Mouse (Mus musculus): ENCODE measurements around the gene Timm8a2. TPM values are rescaled to one million over a fixed set of nuclear protein-coding genes. Genes with fewer than 3 reads are reported as not detected.
"Not testable (repeated sequence)": the region's sequence is repeated elsewhere in the genome, so short reads cannot be mapped to it uniquely, and the experiment has no call there.

Timm8a2 gene
- polyA plus RNA-seq, 1 experiment from 2014 or later = not detected

- peak; percentile 68; the same call in 1 of the 2 replicates for ATAC-seq (ENCODE audit: low read depth)
- 11% methylated on average over 3 of the region's 3 CpGs for whole genome bisulfite sequencing
Observed at GRCm38 (mm10) chr14:122060642-122061041, 26.2 kb downstream of the Timm8a2 start.

GRCm38 (mm10) chr14:122061376-122061775 is 26.9 kb downstream of the Timm8a2 start:
- WGBS = 91% methylated on average over 6 of the region's 6 CpGs
- Histone ChIP-seq H3K4me1 (ENCODE audit: control insufficient read depth, insufficient read depth, low read length) (no peaks in the 10 kb centered on the region), H3K4me3 (ENCODE audit: low read depth, low read length) (no peak overlapping the region), H3K9me3 (ENCODE audit: control insufficient read depth, low read length) (no peaks in the 10 kb centered on the region), H3K27ac (ENCODE audit: low read depth, low read length) (no peak overlapping the region), H3K4me2 (ENCODE audit: low read depth, low read length) (no peak overlapping the region), H3K27me3 (ENCODE audit: control insufficient read depth, insufficient read depth, low read length) (no peaks in the 10 kb centered on the region), H3K9ac (replicated peaks; ENCODE audit: low read depth, low read length) (no peak overlapping the region), H3K36me3 (ENCODE audit: control insufficient read depth, insufficient read depth, low read length) (no peaks in the 10 kb centered on the region)
- ATAC-seq (ENCODE audit: low read depth) = no peak

More at GRCm38 (mm10) chr14:122060642-122061041, 26.2 kb downstream of the Timm8a2 start:
- no peaks in the 10 kb centered on the region for H3K9me3 ChIP-seq (ENCODE audit: control insufficient read depth, low read length)
- H3K27ac ChIP-seq (ENCODE audit: low read depth, low read length) = no peak overlapping the region
- no peak overlapping the region for H3K9ac ChIP-seq (replicated peaks; ENCODE audit: low read depth, low read length)
- no peak overlapping the region for H3K4me2 ChIP-seq (ENCODE audit: low read depth, low read length)
- no peak overlapping the region for H3K4me3 ChIP-seq (ENCODE audit: low read depth, low read length)
- no peaks in the 10 kb centered on the region for H3K27me3 ChIP-seq (ENCODE audit: control insufficient read depth, insufficient read depth, low read length)
- no peaks in the 10 kb centered on the region for H3K36me3 ChIP-seq (ENCODE audit: control insufficient read depth, insufficient read depth, low read length)
- no peaks in the 10 kb centered on the region for H3K4me1 ChIP-seq (ENCODE audit: control insufficient read depth, insufficient read depth, low read length)

- Histone ChIP-seq H3K27me3 (ENCODE audit: control insufficient read depth, insufficient read depth, low read length) (no peaks in the 10 kb centered on the region), H3K36me3 (ENCODE audit: control insufficient read depth, insufficient read depth, low read length) (no peaks in the 10 kb centered on the region), H3K4me2 (ENCODE audit: low read depth, low read length) (no peak overlapping the region), H3K4me3 (ENCODE audit: low read depth, low read length) (no peak overlapping the region), H3K27ac (ENCODE audit: low read depth, low read length) (no peak overlapping the region), H3K9me3 (ENCODE audit: control insufficient read depth, low read length) (no peaks in the 10 kb centered on the region), H3K4me1 (ENCODE audit: control insufficient read depth, insufficient read depth, low read length) (no peaks in the 10 kb centered on the region), H3K9ac (replicated peaks; ENCODE audit: low read depth, low read length) (no peak overlapping the region)
- no peak for ATAC-seq (ENCODE audit: low read depth)
- WGBS = 85% methylated on average over 10 of the region's 10 CpGs
Observed at GRCm38 (mm10) chr14:122062411-122063090, 28.1 kb downstream of the Timm8a2 start.

- ATAC-seq (ENCODE audit: low read depth) = no peak
- Histone ChIP-seq H3K9me3 (ENCODE audit: control insufficient read depth, low read length) (no peaks in the 10 kb centered on the region), H3K9ac (replicated peaks; ENCODE audit: low read depth, low read length) (no peak overlapping the region), H3K27me3 (ENCODE audit: control insufficient read depth, insufficient read depth, low read length) (no peaks in the 10 kb centered on the region), H3K27ac (ENCODE audit: low read depth, low read length) (no peak overlapping the region), H3K4me1 (ENCODE audit: control insufficient read depth, insufficient read depth, low read length) (no peaks in the 10 kb centered on the region), H3K4me2 (ENCODE audit: low read depth, low read length) (no peak overlapping the region), H3K4me3 (ENCODE audit: low read depth, low read length) (no peak overlapping the region), H3K36me3 (ENCODE audit: control insufficient read depth, insufficient read depth, low read length) (no peaks in the 10 kb centered on the region)
- 72% methylated on average over 5 of the region's 5 CpGs for WGBS
Observed at GRCm38 (mm10) chr14:122063599-122063998, 29.1 kb downstream of the Timm8a2 start.

GRCm38 (mm10) chr14:122064519-122064918 is 30.0 kb downstream of the Timm8a2 start:
- Histone ChIP-seq H3K4me3 (ENCODE audit: low read depth, low read length) (no peak overlapping the region), H3K4me1 (ENCODE audit: control insufficient read depth, insufficient read depth, low read length) (no peaks in the 10 kb centered on the region), H3K9ac (replicated peaks; ENCODE audit: low read depth, low read length) (no peak overlapping the region), H3K27ac (ENCODE audit: low read depth, low read length) (no peak overlapping the region), H3K9me3 (ENCODE audit: control insufficient read depth, low read length) (no peaks in the 10 kb centered on the region), H3K4me2 (ENCODE audit: low read depth, low read length) (no peak overlapping the region), H3K36me3 (ENCODE audit: control insufficient read depth, insufficient read depth, low read length) (no peaks in the 10 kb centered on the region), H3K27me3 (ENCODE audit: control insufficient read depth, insufficient read depth, low read length) (no peaks in the 10 kb centered on the region)
- WGBS = 8% methylated on average over 2 of the region's 2 CpGs
- ATAC-seq (ENCODE audit: low read depth) = no peak

GRCm38 (mm10) chr14:122066243-122066642 is 31.8 kb downstream of the Timm8a2 start:
- Histone ChIP-seq H3K9ac (replicated peaks; ENCODE audit: low read depth, low read length) (no peak overlapping the region), H3K4me3 (ENCODE audit: low read depth, low read length) (no peak overlapping the region), H3K4me1 (ENCODE audit: control insufficient read depth, insufficient read depth, low read length) (no peaks in the 10 kb centered on the region), H3K36me3 (ENCODE audit: control insufficient read depth, insufficient read depth, low read length) (no peaks in the 10 kb centered on the region), H3K27me3 (ENCODE audit: control insufficient read depth, insufficient read depth, low read length) (no peaks in the 10 kb centered on the region), H3K27ac (ENCODE audit: low read depth, low read length) (no peak overlapping the region), H3K4me2 (ENCODE audit: low read depth, low read length) (no peak overlapping the region), H3K9me3 (ENCODE audit: control insufficient read depth, low read length) (no peaks in the 10 kb centered on the region)
- 85% methylated on average over 4 of the region's 4 CpGs for WGBS
- no peak for ATAC-seq (ENCODE audit: low read depth)

GRCm38 (mm10) chr14:122068036-122068435 is 33.6 kb downstream of the Timm8a2 start:
- not testable (repeated sequence) for H3K36me3 ChIP-seq (ENCODE audit: control insufficient read depth, insufficient read depth, low read length); H3K27ac ChIP-seq (ENCODE audit: low read depth, low read length); H3K4me3 ChIP-seq (ENCODE audit: low read depth, low read length); H3K4me2 ChIP-seq (ENCODE audit: low read depth, low read length); H3K27me3 ChIP-seq (ENCODE audit: control insufficient read depth, insufficient read depth, low read length); H3K4me1 ChIP-seq (ENCODE audit: control insufficient read depth, insufficient read depth, low read length); H3K9me3 ChIP-seq (ENCODE audit: control insufficient read depth, low read length); ATAC-seq (ENCODE audit: low read depth); H3K9ac ChIP-seq (replicated peaks; ENCODE audit: low read depth, low read length)
- WGBS = 27% methylated on average over 3 of the region's 3 CpGs

GRCm38 (mm10) chr14:122068801-122069695 is 34.6 kb downstream of the Timm8a2 start:
- WGBS = 61% methylated on average over 11 of the region's 11 CpGs
- H3K9ac ChIP-seq (replicated peaks; ENCODE audit: low read depth, low read length) = no peak overlapping the region
- H3K27me3 ChIP-seq (ENCODE audit: control insufficient read depth, insufficient read depth, low read length) = no peaks in the 10 kb centered on the region
- H3K4me2 ChIP-seq (ENCODE audit: low read depth, low read length) = no peak overlapping the region
- H3K4me1 ChIP-seq (ENCODE audit: control insufficient read depth, insufficient read depth, low read length) = no peaks in the 10 kb centered on the region
- ATAC-seq (ENCODE audit: low read depth) = no peak
- no peaks in the 10 kb centered on the region for H3K9me3 ChIP-seq (ENCODE audit: control insufficient read depth, low read length)
- H3K4me3 ChIP-seq (ENCODE audit: low read depth, low read length) = no peak overlapping the region
- no peak overlapping the region for H3K27ac ChIP-seq (ENCODE audit: low read depth, low read length)
- no peaks in the 10 kb centered on the region for H3K36me3 ChIP-seq (ENCODE audit: control insufficient read depth, insufficient read depth, low read length)

GRCm38 (mm10) chr14:122069948-122070347 is 35.5 kb downstream of the Timm8a2 start:
- Histone ChIP-seq H3K4me2 (ENCODE audit: low read depth, low read length) (no peak overlapping the region), H3K4me1 (ENCODE audit: control insufficient read depth, insufficient read depth, low read length) (no peaks in the 10 kb centered on the region), H3K36me3 (ENCODE audit: control insufficient read depth, insufficient read depth, low read length) (no peaks in the 10 kb centered on the region), H3K27me3 (ENCODE audit: control insufficient read depth, insufficient read depth, low read length) (no peaks in the 10 kb centered on the region), H3K27ac (ENCODE audit: low read depth, low read length) (no peak overlapping the region), H3K9me3 (ENCODE audit: control insufficient read depth, low read length) (no peaks in the 10 kb centered on the region), H3K4me3 (ENCODE audit: low read depth, low read length) (no peak overlapping the region), H3K9ac (replicated peaks; ENCODE audit: low read depth, low read length) (no peak overlapping the region)
- WGBS = 76% methylated on average over 3 of the region's 3 CpGs
- no peak for ATAC-seq (ENCODE audit: low read depth)
